Mouse (Mus musculus): Measurements from ENCODE around the gene Zfp628.

GRCm38 (mm10) chr7:4928323-4928722, 13.3 kb downstream of the Zfp628 start:
- TF ChIP-seq MAX (IDR thresholded peaks at IDR 0.05; ENCODE audit: low read depth) (no peak), POLR2A (IDR thresholded peaks at IDR 0.05; ENCODE audit: insufficient read length, low read depth) (no peak), E2F4 (IDR thresholded peaks at IDR 0.05; ENCODE audit: insufficient read depth) (no peak), TCF12 (IDR thresholded peaks at IDR 0.05; ENCODE audit: insufficient read depth, poor library complexity, severe bottlenecking) (no peak), POLR2AphosphoS2 (IDR thresholded peaks at IDR 0.05; ENCODE audit: insufficient read length, low read depth) (no peak), MYOD1 (IDR thresholded peaks at IDR 0.05; ENCODE audit: control insufficient read depth in 1 of 3, insufficient read length in 2 of 3, low read depth in 2 of 3) (no peak), CEBPB (IDR thresholded peaks at IDR 0.05; ENCODE audit: insufficient read depth, poor library complexity, severe bottlenecking) (no peak), REST (IDR thresholded peaks at IDR 0.05; ENCODE audit: insufficient read depth, insufficient read length) (no peak), USF1 (IDR thresholded peaks at IDR 0.05; ENCODE audit: low read depth) (no peak), SRF (IDR thresholded peaks at IDR 0.05; ENCODE audit: control insufficient read depth, insufficient read length, low read depth) (no peak), MYOG (IDR thresholded peaks at IDR 0.05; ENCODE audit: control insufficient read depth in 1 of 3, insufficient read depth in 1 of 3, insufficient read length in 2 of 3, low read depth in 2 of 3) (no peak), TCF3 (IDR thresholded peaks at IDR 0.05; ENCODE audit: insufficient read length, low read depth) (no peak)

All from myocyte (in vitro differentiated cells).